Mouse (Mus musculus): ENCODE results near the gene Dus1l. TPM values are rescaled to one million over a fixed set of nuclear protein-coding genes. Genes with fewer than 3 reads are reported as not detected.

Gene Dus1l
- polyA plus RNA-seq, 1 experiment from 2014 or later: 43.9 TPM

DNA sequence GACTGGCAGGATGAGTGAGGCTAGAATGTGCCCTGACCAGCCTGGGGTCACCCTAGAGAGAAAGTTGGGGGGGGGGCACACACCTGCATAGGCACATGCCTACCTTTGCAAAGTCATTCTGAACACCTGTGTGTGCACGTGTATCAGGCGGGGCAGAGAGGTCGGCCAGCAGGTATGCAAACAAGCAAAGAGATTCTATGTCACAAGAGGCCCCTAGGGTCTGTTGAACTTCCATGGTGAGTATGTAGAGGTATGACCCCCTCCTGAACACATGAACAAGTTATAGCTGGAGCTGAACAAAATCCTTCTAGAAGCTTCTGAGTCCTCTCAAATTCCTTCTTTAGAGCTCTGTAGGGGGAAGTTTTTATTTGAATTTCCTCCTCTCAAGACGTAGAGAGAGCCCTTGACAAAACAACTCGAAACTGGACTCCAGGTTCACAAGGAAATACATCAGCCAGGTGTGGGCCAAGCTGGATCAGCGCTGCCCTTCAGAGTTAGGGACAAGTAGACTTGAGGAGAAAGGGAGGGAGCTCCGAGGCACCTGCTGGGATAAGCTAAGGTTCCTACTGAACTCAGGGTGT lies 52.0 kb downstream of the Dus1l start:
- Histone ChIP-seq H3K27me3 (ENCODE audit: control insufficient read depth, insufficient read depth, low read length) (no peaks in the 10 kb centered on the region), H3K4me1 (replicated peaks; ENCODE audit: control insufficient read depth, insufficient read depth, low read length) (no peaks in the 10 kb centered on the region), H3K27ac (no peak overlapping the region), H3K4me2 (replicated peaks) (no peak overlapping the region), H3K36me3 (replicated peaks; ENCODE audit: control insufficient read depth, insufficient read depth) (no peaks in the 10 kb centered on the region), H3K9me3 (ENCODE audit: control insufficient read depth, low read length) (no peaks in the 10 kb centered on the region), H3K9ac (no peak overlapping the region), H3K4me3 (replicated peaks; ENCODE audit: low read length) (no peak overlapping the region)
- WGBS: 83% methylated on average over 7 of the region's 7 CpGs
- no peak for ATAC-seq (ENCODE audit: low FRiP score)
- DNase-seq (ENCODE audit: low spot score): no peak

DNA sequence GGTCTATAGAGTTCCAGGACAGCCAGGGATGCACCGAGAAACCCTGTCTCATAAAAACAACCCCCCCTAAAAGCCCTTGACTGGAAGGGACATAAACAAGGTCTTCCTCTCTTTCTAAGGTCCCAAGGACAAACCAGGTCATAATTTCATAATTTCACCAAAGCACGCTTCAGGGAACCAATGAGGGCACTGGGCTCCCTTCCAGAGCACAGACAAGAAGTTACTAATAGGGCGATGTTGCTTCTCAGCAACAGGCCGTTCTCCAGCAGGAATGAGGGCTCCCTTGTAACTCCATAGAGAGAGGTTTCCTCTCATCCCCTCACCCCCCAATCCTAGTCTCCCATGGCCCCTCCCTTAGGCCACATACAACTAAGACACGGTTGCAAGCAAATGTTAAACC lies 55.2 kb downstream of the Dus1l start:
- Histone ChIP-seq H3K36me3 (replicated peaks; ENCODE audit: control insufficient read depth, insufficient read depth) (no peaks in the 10 kb centered on the region), H3K27ac (no peak overlapping the region), H3K9ac (no peak overlapping the region), H3K4me3 (replicated peaks; ENCODE audit: low read length) (no peak overlapping the region), H3K9me3 (ENCODE audit: control insufficient read depth, low read length) (no peaks in the 10 kb centered on the region), H3K4me2 (replicated peaks) (no peak overlapping the region), H3K27me3 (ENCODE audit: control insufficient read depth, insufficient read depth, low read length) (no peaks in the 10 kb centered on the region), H3K4me1 (replicated peaks; ENCODE audit: control insufficient read depth, insufficient read depth, low read length) (no peaks in the 10 kb centered on the region)
- no peak for DNase-seq (ENCODE audit: low spot score)
- no peak for ATAC-seq (ENCODE audit: low FRiP score)
- whole genome bisulfite sequencing: 91% methylated on average over 5 of the region's 5 CpGs

Other genes with a start within 250 kb of the Dus1l start
- 248 and 261 TPM in 2 replicates for gene Mcrip1, start 246.7 kb downstream of the Dus1l start, polyA plus RNA-seq (2014; fragmentation: Nextera tagmentation; extraction: Ambion mirVana)
- 0.29 TPM in 1 of 2 replicates, not detected in the other for gene Ppp1r27, start 245.3 kb downstream of the Dus1l start, polyA plus RNA-seq (2014; fragmentation: Nextera tagmentation; extraction: Ambion mirVana)
- 295 and 326 TPM in 2 replicates for gene P4hb, start 223.2 kb downstream of the Dus1l start, polyA plus RNA-seq (2014; fragmentation: Nextera tagmentation; extraction: Ambion mirVana)
- gene Arhgdia, start 214.8 kb downstream of the Dus1l start, polyA plus RNA-seq (2014; fragmentation: Nextera tagmentation; extraction: Ambion mirVana): 435 and 490 TPM in 2 replicates
- gene Alyref, start 198.0 kb downstream of the Dus1l start, polyA plus RNA-seq (2014; fragmentation: Nextera tagmentation; extraction: Ambion mirVana): 237 and 252 TPM in 2 replicates
- 227 and 229 TPM in 2 replicates for gene Anapc11, start 198.0 kb downstream of the Dus1l start, polyA plus RNA-seq (2014; fragmentation: Nextera tagmentation; extraction: Ambion mirVana)
- gene Npb, start 187.9 kb downstream of the Dus1l start, polyA plus RNA-seq (2014; fragmentation: Nextera tagmentation; extraction: Ambion mirVana): 0.83 and 1.5 TPM in 2 replicates
- gene Pcyt2, start 178.5 kb downstream of the Dus1l start, polyA plus RNA-seq (2014; fragmentation: Nextera tagmentation; extraction: Ambion mirVana): 173 and 181 TPM in 2 replicates
- 35.5 and 37.0 TPM in 2 replicates for gene Sirt7, start 171.2 kb downstream of the Dus1l start, polyA plus RNA-seq (2014; fragmentation: Nextera tagmentation; extraction: Ambion mirVana)
- 35.4 and 37.8 TPM in 2 replicates for gene Mafg, start 162.8 kb downstream of the Dus1l start, polyA plus RNA-seq (2014; fragmentation: Nextera tagmentation; extraction: Ambion mirVana)
- gene Pycr1, start 152.6 kb downstream of the Dus1l start, polyA plus RNA-seq (2014; fragmentation: Nextera tagmentation; extraction: Ambion mirVana): 16.8 and 17.9 TPM in 2 replicates
- gene Myadml2, start 148.2 kb downstream of the Dus1l start, polyA plus RNA-seq (2014; fragmentation: Nextera tagmentation; extraction: Ambion mirVana): 1.1 and 1.4 TPM in 2 replicates
- gene Notum, start 135.2 kb downstream of the Dus1l start, polyA plus RNA-seq (2014; fragmentation: Nextera tagmentation; extraction: Ambion mirVana): 2.2 and 3.5 TPM in 2 replicates
- gene Aspscr1, start 123.4 kb downstream of the Dus1l start, polyA plus RNA-seq (2014; fragmentation: Nextera tagmentation; extraction: Ambion mirVana): 123 and 136 TPM in 2 replicates
- gene Cenpx, start 82.7 kb downstream of the Dus1l start, polyA plus RNA-seq (2014; fragmentation: Nextera tagmentation; extraction: Ambion mirVana): 95.7 and 106 TPM in 2 replicates
- 52.7 and 56.5 TPM in 2 replicates for gene Lrrc45, start 82.5 kb downstream of the Dus1l start, polyA plus RNA-seq (2014; fragmentation: Nextera tagmentation; extraction: Ambion mirVana)
- gene Rac3, start 74.9 kb downstream of the Dus1l start, polyA plus RNA-seq (2014; fragmentation: Nextera tagmentation; extraction: Ambion mirVana): 124 and 134 TPM in 2 replicates
- gene Dcxr, start 69.1 kb downstream of the Dus1l start, polyA plus RNA-seq (2014; fragmentation: Nextera tagmentation; extraction: Ambion mirVana): 9.0 and 13.7 TPM in 2 replicates
- 0.64 and 0.90 TPM in 2 replicates for gene Cbr2, start 64.3 kb downstream of the Dus1l start, polyA plus RNA-seq (2014; fragmentation: Nextera tagmentation; extraction: Ambion mirVana)
- gene Hmga1b, start 33.6 kb downstream of the Dus1l start, polyA plus RNA-seq (2014; fragmentation: Nextera tagmentation; extraction: Ambion mirVana): 1.8 and 2.2 TPM in 2 replicates
- 86.1 and 87.0 TPM in 2 replicates for gene Rfng, start 12.2 kb downstream of the Dus1l start, polyA plus RNA-seq (2014; fragmentation: Nextera tagmentation; extraction: Ambion mirVana)
- 288 and 307 TPM in 2 replicates for gene Gps1, start 12.1 kb downstream of the Dus1l start, polyA plus RNA-seq (2014; fragmentation: Nextera tagmentation; extraction: Ambion mirVana)
- gene Fasn, start 28.1 kb upstream of the Dus1l start, polyA plus RNA-seq (2014; fragmentation: Nextera tagmentation; extraction: Ambion mirVana): 119 and 135 TPM in 2 replicates
- 5.0 and 5.2 TPM in 2 replicates for gene Ccdc57, start 136.5 kb upstream of the Dus1l start, polyA plus RNA-seq (2014; fragmentation: Nextera tagmentation; extraction: Ambion mirVana)
- gene Slc16a3, start 152.1 kb upstream of the Dus1l start, polyA plus RNA-seq (2014; fragmentation: Nextera tagmentation; extraction: Ambion mirVana): 4.2 and 4.4 TPM in 2 replicates
- gene Csnk1d, start 194.9 kb upstream of the Dus1l start, polyA plus RNA-seq (2014; fragmentation: Nextera tagmentation; extraction: Ambion mirVana): 73.3 and 77.4 TPM in 2 replicates
- gene Cd7, start 243.0 kb upstream of the Dus1l start, polyA plus RNA-seq (2014; fragmentation: Nextera tagmentation; extraction: Ambion mirVana): 0.24 TPM in 1 of 2 replicates, not detected in the other

Data from hindbrain, embryonic 14.5 days (tissue).